Comparison of ENCODE assay signal across 13 mouse cellular contexts in the genomic region with DNA sequence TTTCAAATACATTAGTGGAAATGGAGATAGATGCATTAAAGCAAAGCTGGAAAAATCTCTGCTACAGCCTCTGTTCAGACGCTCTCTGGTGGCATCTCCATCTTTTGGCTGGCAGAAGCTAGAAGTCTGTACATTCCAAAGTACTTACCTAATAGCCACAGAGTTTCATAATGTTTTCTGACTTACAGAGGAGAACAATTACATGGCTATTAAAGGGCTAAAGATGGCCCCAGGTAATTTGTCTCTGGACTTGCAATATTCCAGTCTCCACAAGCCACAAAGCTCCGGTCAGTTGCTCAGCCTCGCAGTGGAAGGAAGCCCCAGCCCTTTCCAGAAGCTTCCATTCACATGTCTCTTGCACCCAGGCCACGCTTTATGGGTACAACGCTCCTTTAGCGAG.
"Had no signal": no experiment of that assay in that cellular context is flagged by ENCODE, and none has a peak within 500 bp of the region (broad histone marks: within the 10 kb centered on the region; RNA-seq: fewer than 3 reads in every experiment).

No protein-coding gene starts in this region.

- DNase-seq: kidney, adult 18-20 months; kidney, adult 9 months; kidney, postnatal 25 days; left cerebral cortex, postnatal 4 days; liver, postnatal 0 days; lung, embryonic 14.5 days; lung, postnatal 10 days; lung, postnatal 36 days; midbrain, embryonic 14.5 days; right cerebral cortex, adult 18-20 months; right cerebral cortex, postnatal 14 days; right cerebral cortex, postnatal 4 days; thymus, postnatal 36 days had no signal
